Mouse (Mus musculus): ENCODE results near the gene Dagla. TPM values are rescaled to one million over a fixed set of nuclear protein-coding genes. Genes with fewer than 3 reads are reported as not detected.

Gene Dagla
- polyA plus RNA-seq, 1 experiment from 2014 or later = 1.3 TPM

GRCm38 (mm10) chr19:10279668-10280067 lies 25.0 kb downstream of the Dagla start:
- H3K27ac ChIP-seq (ENCODE audit: low read depth, low read length) = no peak overlapping the region
- no peak for TF ChIP-seq CTCF (IDR thresholded peaks at IDR 0.05; ENCODE audit: low read depth)
- H3K4me3 ChIP-seq (ENCODE audit: low read depth, low read length) = no peak overlapping the region

GRCm38 (mm10) chr19:10278669-10279324 lies 25.9 kb downstream of the Dagla start:
- Histone ChIP-seq H3K27me3 (replicated peaks; ENCODE audit: control insufficient read depth, insufficient read depth, low read length) (no peaks in the 10 kb centered on the region), H3K36me3 (ENCODE audit: control insufficient read depth, insufficient read depth) (no peaks in the 10 kb centered on the region), H3K4me1 (replicated peaks; ENCODE audit: control insufficient read depth, insufficient read depth, low read length) (0 out of 2 replicates have a peak, but pooled peaks cover 6% of the 10 kb centered on the region), H3K27ac (ENCODE audit: low read depth, low read length) (peak overlapping the region; percentile 71), H3K9me3 (ENCODE audit: control insufficient read depth) (no peaks in the 10 kb centered on the region), H3K4me3 (ENCODE audit: low read depth, low read length) (no peak overlapping the region), H3K9ac (ENCODE audit: low read depth, low read length) (no peak overlapping the region), H3K4me2 (replicated peaks; ENCODE audit: low read depth) (peak overlapping the region; percentile 42; the same call in 1 of the 2 replicates)
- 25% methylated on average over 6 of the region's 6 CpGs for WGBS
- TF ChIP-seq CTCF (IDR thresholded peaks at IDR 0.05; ENCODE audit: low read depth) = no peak
- no peak for ATAC-seq

More at GRCm38 (mm10) chr19:10279668-10280067, 25.0 kb downstream of the Dagla start:
- ATAC-seq = no peak
- Histone ChIP-seq H3K36me3 (ENCODE audit: control insufficient read depth, insufficient read depth) (no peaks in the 10 kb centered on the region), H3K4me1 (replicated peaks; ENCODE audit: control insufficient read depth, insufficient read depth, low read length) (0 out of 2 replicates have a peak, but pooled peaks cover 6% of the 10 kb centered on the region), H3K9me3 (ENCODE audit: control insufficient read depth) (no peaks in the 10 kb centered on the region), H3K9ac (ENCODE audit: low read depth, low read length) (no peak overlapping the region), H3K4me2 (replicated peaks; ENCODE audit: low read depth) (no peak overlapping the region), H3K27me3 (replicated peaks; ENCODE audit: control insufficient read depth, insufficient read depth, low read length) (no peaks in the 10 kb centered on the region)
- WGBS = 65% methylated on average over 9 of the region's 9 CpGs

GRCm38 (mm10) chr19:10277759-10278158 lies 26.9 kb downstream of the Dagla start:
- H3K27me3 ChIP-seq (replicated peaks; ENCODE audit: control insufficient read depth, insufficient read depth, low read length) = no peaks in the 10 kb centered on the region
- no peak overlapping the region for H3K9ac ChIP-seq (ENCODE audit: low read depth, low read length)
- no peak overlapping the region for H3K4me3 ChIP-seq (ENCODE audit: low read depth, low read length)
- peak overlapping the region; percentile 42 for H3K4me2 ChIP-seq (replicated peaks; ENCODE audit: low read depth)
- 0 out of 2 replicates have a peak, but pooled peaks cover 6% of the 10 kb centered on the region for H3K4me1 ChIP-seq (replicated peaks; ENCODE audit: control insufficient read depth, insufficient read depth, low read length)
- peak overlapping the region; percentile 77 for H3K27ac ChIP-seq (ENCODE audit: low read depth, low read length)
- no peaks in the 10 kb centered on the region for H3K9me3 ChIP-seq (ENCODE audit: control insufficient read depth)
- H3K36me3 ChIP-seq (ENCODE audit: control insufficient read depth, insufficient read depth) = no peaks in the 10 kb centered on the region
- TF ChIP-seq CTCF (IDR thresholded peaks at IDR 0.05; ENCODE audit: low read depth) = peak; percentile 16; the same call in 1 of the 2 replicates
- peak; percentile 92 for ATAC-seq
- 32% methylated on average over 5 of the region's 5 CpGs for WGBS

DNA sequence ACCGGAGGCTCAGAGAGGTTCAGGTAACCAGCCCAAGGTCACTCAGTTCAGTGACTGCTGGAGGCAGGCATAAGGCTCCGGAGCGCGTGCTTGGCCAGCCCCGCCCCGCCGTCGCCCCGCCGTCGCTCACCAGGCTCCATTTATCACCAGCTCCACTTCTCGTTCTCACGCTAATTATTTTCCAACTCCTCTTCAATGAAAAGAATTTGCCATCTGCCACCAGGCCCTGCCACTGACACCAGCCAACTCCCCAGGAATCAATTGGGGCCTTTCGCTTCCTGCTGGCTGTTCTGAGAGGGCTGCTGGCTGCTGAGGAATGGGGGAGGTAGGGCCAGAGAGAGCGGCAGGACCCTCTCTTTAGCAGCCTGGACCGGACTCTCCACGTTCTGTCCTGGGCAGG lies 27.3 kb downstream of the Dagla start:
- no peaks in the 10 kb centered on the region for H3K36me3 ChIP-seq (ENCODE audit: control insufficient read depth, insufficient read depth)
- H3K27ac ChIP-seq (ENCODE audit: low read depth, low read length) = peak overlapping the region; percentile 77
- 11% methylated on average over 17 of the region's 17 CpGs for WGBS
- H3K4me3 ChIP-seq (ENCODE audit: low read depth, low read length) = no peak overlapping the region
- TF ChIP-seq CTCF (IDR thresholded peaks at IDR 0.05; ENCODE audit: low read depth) = no peak
- H3K9ac ChIP-seq (ENCODE audit: low read depth, low read length) = no peak overlapping the region
- H3K9me3 ChIP-seq (ENCODE audit: control insufficient read depth) = no peaks in the 10 kb centered on the region
- no peaks in the 10 kb centered on the region for H3K27me3 ChIP-seq (replicated peaks; ENCODE audit: control insufficient read depth, insufficient read depth, low read length)
- peak overlapping the region; percentile 42 for H3K4me2 ChIP-seq (replicated peaks; ENCODE audit: low read depth)
- peaks cover 6% of the 10 kb centered on the region; the same call in 1 of the 2 replicates for H3K4me1 ChIP-seq (replicated peaks; ENCODE audit: control insufficient read depth, insufficient read depth, low read length)
- peak; percentile 46 for ATAC-seq

DNA sequence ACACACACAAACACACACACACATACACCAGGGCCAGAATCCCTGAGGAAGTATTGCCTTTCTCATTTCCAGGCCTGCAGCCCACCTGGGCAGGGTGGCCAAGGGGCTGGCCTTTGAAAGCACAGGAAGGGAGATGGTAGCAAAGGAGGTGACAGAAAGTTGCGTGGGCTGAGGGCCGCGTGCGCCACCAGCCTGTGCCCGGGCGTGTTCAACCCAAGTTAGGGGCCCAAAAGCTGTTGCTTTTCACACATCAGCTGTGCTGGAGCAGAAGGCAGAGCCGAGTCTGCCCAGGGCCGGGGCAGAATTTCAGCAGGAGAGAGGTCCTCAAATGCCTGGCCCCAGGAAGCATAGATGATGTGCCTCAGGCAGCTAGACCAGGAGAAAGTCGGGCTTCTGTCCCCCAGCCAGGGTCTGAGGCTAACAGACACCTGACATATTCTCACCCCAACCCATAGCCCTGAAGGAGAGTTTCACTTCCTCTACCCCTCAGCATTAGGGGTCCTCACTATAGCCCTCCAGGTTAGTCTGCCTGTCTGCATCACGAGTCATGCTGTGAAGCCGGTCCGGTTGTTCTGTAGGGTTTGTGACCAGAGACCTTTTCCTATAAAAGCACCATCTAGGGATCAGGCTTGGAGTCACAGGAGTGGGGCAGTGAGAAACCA lies 28.1 kb downstream of the Dagla start:
- H3K27me3 ChIP-seq (replicated peaks; ENCODE audit: control insufficient read depth, insufficient read depth, low read length) = no peaks in the 10 kb centered on the region
- H3K9me3 ChIP-seq (ENCODE audit: control insufficient read depth) = no peaks in the 10 kb centered on the region
- TF ChIP-seq CTCF (IDR thresholded peaks at IDR 0.05; ENCODE audit: low read depth) = peak; percentile 22
- H3K4me2 ChIP-seq (replicated peaks; ENCODE audit: low read depth) = peak overlapping the region; percentile 27; the same call in 1 of the 2 replicates
- WGBS = 66% methylated on average over 12 of the region's 12 CpGs
- peak overlapping the region; percentile 77; the same call in 1 of the 2 replicates for H3K27ac ChIP-seq (ENCODE audit: low read depth, low read length)
- no peak for ATAC-seq
- H3K36me3 ChIP-seq (ENCODE audit: control insufficient read depth, insufficient read depth) = no peaks in the 10 kb centered on the region
- peaks cover 6% of the 10 kb centered on the region; the same call in 1 of the 2 replicates for H3K4me1 ChIP-seq (replicated peaks; ENCODE audit: control insufficient read depth, insufficient read depth, low read length)
- H3K4me3 ChIP-seq (ENCODE audit: low read depth, low read length) = no peak overlapping the region
- H3K9ac ChIP-seq (ENCODE audit: low read depth, low read length) = no peak overlapping the region

DNA sequence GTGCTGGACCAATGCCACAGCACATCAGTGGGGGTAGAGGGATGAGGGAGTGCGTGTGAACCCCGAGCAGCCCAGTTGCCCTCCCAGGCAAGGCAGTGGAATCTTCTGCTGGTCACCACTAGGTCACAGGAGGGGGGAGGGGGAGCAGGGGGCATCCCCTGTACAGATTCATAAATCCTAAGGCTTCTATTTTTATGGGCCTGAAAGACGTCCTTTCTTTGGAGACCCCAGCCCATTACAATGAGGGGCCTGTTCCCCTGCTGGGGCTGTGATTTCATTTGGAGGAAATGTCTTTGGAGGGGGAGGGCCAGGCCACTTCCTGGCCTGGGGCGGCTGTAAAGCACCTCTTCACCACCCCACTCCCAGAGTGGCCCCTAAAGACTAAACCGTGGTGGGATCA lies 30.6 kb downstream of the Dagla start:
- peaks cover 12% of the 10 kb centered on the region; the same call in 1 of the 2 replicates for H3K4me1 ChIP-seq (replicated peaks; ENCODE audit: control insufficient read depth, insufficient read depth, low read length)
- H3K9me3 ChIP-seq (ENCODE audit: control insufficient read depth) = no peaks in the 10 kb centered on the region
- WGBS = 50% methylated on average over 5 of the region's 5 CpGs
- no peak overlapping the region for H3K4me2 ChIP-seq (replicated peaks; ENCODE audit: low read depth)
- no peak for TF ChIP-seq CTCF (IDR thresholded peaks at IDR 0.05; ENCODE audit: low read depth)
- no peaks in the 10 kb centered on the region for H3K27me3 ChIP-seq (replicated peaks; ENCODE audit: control insufficient read depth, insufficient read depth, low read length)
- H3K9ac ChIP-seq (ENCODE audit: low read depth, low read length) = no peak overlapping the region
- ATAC-seq = no peak
- H3K27ac ChIP-seq (ENCODE audit: low read depth, low read length) = no peak overlapping the region
- H3K4me3 ChIP-seq (ENCODE audit: low read depth, low read length) = no peak overlapping the region
- no peaks in the 10 kb centered on the region for H3K36me3 ChIP-seq (ENCODE audit: control insufficient read depth, insufficient read depth)

All from intestine, postnatal 0 days (tissue).